Mouse (Mus musculus) embryonic stem cell, embryonic (primary cell): ENCODE measurements around the gene Lpar1.

Experiments
- CTCF ChIA-PET, 4 experiments: fragments of 300-600 bp in 2 of 4; fragments of 350-600 bp in 2 of 4; sonication (Branson Sonifier 250); formaldehyde crosslinking; loops; one replicate each; lab custom pipeline; 2022; ENCODE audit warnings: inconsistent platforms in 2 of 4; lab: Charles Lee
- POLR2A ChIA-PET, 4 experiments: fragments of 300-600 bp in 2 of 4; fragments of 350-600 bp in 2 of 4; sonication (Branson Sonifier 250); formaldehyde crosslinking; loops; one replicate each; lab custom pipeline; 2022; ENCODE audit warnings: antibody characterized with exemption in 4 of 4, inconsistent platforms in 1 of 4; lab: Charles Lee

Lpar1 gene

GRCm38 (mm10) chr4:58527852-58528251 is 25.8 kb downstream of the Lpar1 start:
- ChIA-PET POLR2A (interaction anchor here in 1 of 4 experiments (1.3 kb wide), 1 partner anchor 10 kb away, joined by 3 read pairs; no protein-coding TSS in a partner anchor), CTCF (no interaction called here)

GRCm38 (mm10) chr4:58521137-58521536 is 32.6 kb downstream of the Lpar1 start:
- ChIA-PET POLR2A (interaction anchor here in 2 of 4 experiments (1.0 to 1.8 kb wide), 8 partner anchors 10 to 85 kb away, joined by 3 to 9 read pairs (median 4); no protein-coding TSS in a partner anchor), CTCF (no interaction called here)

- POLR2A ChIA-PET, result interaction anchor here (0.6 to 1.8 kb wide), 11 partner anchors 10 to 85 kb away, joined by 3 to 7 read pairs (median 4); partner anchors contain the start of gene Lpar1 (in 1 of the 4)
- CTCF ChIA-PET, result interaction anchor here in 2 of 4 experiments (0.5 to 0.7 kb wide), 3 partner anchors 32 to 428 kb away, joined by 3 to 9 read pairs (median 3); no protein-coding TSS in a partner anchor
Observed at GRCm38 (mm10) chr4:58520531-58520930, 33.2 kb downstream of the Lpar1 start.

- ChIA-PET CTCF (interaction anchor here in 1 of 4 experiments (0.5 to 0.7 kb wide), 2 partner anchors 33 to 267 kb away, joined by 3 read pairs; no protein-coding TSS in a partner anchor), POLR2A (interaction anchor here in 3 of 4 experiments (0.6 to 1.8 kb wide), 7 partner anchors 9 to 34 kb away, joined by 4 to 7 read pairs (median 4); partner anchors contain the start of gene Lpar1 (in 1 of the 3))
Observed at GRCm38 (mm10) chr4:58519891-58520290, 33.8 kb downstream of the Lpar1 start.

GRCm38 (mm10) chr4:58518215-58518988 is 35.3 kb downstream of the Lpar1 start:
- POLR2A ChIA-PET, result interaction anchor here in 3 of 4 experiments (0.6 to 1.5 kb wide), 9 partner anchors 10 to 248 kb away, joined by 3 to 4 read pairs (median 4); no protein-coding TSS in a partner anchor
- CTCF ChIA-PET, result no interaction called here

DNA sequence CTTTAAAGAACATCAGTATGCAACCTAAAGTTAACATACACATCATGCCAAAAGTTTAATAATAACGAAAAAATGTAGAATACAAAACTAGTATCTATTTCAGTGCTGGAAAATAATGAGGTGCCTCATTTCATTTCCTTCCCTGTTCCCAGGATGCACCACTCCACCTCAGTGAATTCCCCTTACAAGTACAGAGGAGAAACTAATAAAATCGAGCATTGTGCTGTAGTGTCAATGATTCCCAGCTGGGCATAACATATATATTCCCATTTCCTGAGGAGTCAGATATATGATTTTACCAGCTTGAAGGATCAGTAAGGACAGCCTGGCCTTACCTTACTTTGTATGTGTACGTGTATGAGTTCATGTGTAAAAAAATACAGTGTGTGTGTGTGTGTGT is 36.9 kb downstream of the Lpar1 start:
- CTCF ChIA-PET, result interaction anchor here in 2 of 4 experiments (0.5 to 0.7 kb wide), 3 partner anchors 480 to 978 kb away, joined by 3 to 9 read pairs (median 3); no protein-coding TSS in a partner anchor

DNA sequence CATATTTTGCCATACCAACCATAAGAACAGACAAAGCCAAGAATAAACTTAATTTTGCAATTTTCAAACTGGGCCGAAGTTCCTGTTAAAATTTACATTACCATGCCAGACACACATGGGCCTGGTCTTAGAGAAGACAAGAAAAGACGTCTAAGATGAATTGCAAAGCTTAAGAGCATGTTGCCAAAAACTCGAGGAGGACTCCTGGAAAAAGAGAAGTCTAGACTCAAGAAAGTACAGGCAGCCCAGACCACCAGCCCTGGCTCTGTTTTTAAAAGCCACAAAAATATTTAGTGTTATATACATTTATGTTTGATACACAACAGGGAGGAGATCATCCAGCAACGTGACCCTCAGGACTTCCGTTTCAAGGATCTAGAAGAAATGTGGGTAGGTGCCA is 37.5 kb downstream of the Lpar1 start:
- ChIA-PET POLR2A (no interaction called here), CTCF (no interaction called here)

More for the DNA sequence above, 36.9 kb downstream of the Lpar1 start:
- POLR2A ChIA-PET, result interaction anchor here in 1 of 4 experiments (0.6 to 1.5 kb wide), 4 partner anchors 16 to 75 kb away, joined by 3 to 4 read pairs (median 4); no protein-coding TSS in a partner anchor

- POLR2A ChIA-PET, result interaction anchor here in 1 of 4 experiments (0.5 to 1.1 kb wide), 4 partner anchors 9 to 909 kb away, joined by 3 to 5 read pairs (median 4); partner anchors contain the start of gene Akap2
- CTCF ChIA-PET, result no interaction called here
Observed at GRCm38 (mm10) chr4:58511554-58511953, 42.1 kb downstream of the Lpar1 start.

DNA sequence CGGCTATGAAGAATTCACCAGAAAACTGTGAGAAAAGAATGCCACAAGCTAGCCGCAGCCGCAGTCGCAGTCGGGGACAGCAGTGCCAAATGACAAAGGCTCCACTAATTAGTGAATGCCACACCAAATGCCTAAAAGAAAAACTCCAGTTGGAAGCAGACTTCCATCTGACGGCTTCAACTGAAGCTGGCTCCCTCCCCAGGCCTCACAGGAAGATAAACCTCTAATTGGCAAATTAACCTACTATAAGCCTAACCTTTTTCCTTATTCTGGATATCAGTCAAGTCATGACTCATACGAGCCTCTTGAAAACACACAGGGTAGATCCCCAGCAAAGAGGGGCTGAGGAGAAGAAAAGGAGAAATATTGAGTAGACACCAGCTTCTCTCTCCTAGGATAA is 44.9 kb downstream of the Lpar1 start:
- POLR2A ChIA-PET, result interaction anchor here in 3 of 4 experiments (0.5 to 1.6 kb wide), 4 partner anchors 13 to 432 kb away, joined by 3 to 5 read pairs (median 4); no protein-coding TSS in a partner anchor
- CTCF ChIA-PET, result interaction anchor here in 1 of 4 experiments (0.7 kb wide), 1 partner anchor 33 kb away, joined by 5 read pairs; no protein-coding TSS in a partner anchor

- POLR2A ChIA-PET, result interaction anchor here in 2 of 4 experiments (0.8 to 1.0 kb wide), 3 partner anchors 13 to 45 kb away, joined by 3 to 5 read pairs (median 4); no protein-coding TSS in a partner anchor
- CTCF ChIA-PET, result no interaction called here
Observed at GRCm38 (mm10) chr4:58507536-58507935, 46.2 kb downstream of the Lpar1 start.

DNA sequence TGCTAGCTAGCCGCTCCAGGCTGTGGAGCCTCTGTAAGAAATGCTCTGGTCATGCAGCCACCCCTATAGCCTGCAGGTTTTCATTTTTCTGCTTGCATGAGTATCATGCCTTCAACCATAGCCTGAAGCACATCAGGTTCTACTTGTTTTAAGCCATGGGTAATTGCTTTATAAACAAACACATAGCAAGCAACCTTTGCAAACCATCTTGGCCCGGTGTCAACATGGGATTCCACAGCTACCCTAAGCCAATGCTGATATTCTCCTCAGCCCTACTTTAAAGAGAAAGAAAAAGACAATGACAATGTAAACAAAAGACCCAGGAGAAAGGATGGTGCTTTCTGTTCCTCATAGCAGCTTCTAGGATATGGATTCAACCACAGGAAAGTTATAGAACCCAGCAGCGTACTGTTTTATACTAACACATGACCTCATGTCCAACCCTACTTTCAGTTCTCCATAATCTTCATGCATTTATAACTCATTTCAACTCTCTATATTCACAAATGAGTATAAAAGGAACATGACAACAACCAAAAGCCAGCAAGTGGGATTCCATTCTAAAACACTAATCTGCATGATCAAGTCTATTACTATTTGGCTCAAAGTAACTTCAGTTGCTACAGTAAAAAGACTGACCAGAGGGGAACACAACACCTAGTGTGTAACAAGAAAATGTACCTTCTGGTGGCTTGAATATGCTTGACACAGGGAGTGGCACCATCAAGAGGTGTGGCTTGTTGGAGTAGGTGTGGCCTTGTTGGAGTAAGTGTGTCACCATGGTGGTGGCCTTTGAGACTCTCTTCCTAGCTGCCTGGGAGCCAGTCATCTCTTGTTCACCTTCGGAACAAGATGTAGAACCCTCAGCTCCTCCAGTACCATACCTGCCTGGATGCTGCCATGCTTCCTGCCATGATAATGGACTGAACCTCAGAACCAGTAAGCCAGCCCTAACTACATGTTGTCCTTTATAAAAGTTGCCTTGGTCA is 46.9 kb downstream of the Lpar1 start:
- POLR2A ChIA-PET, result interaction anchor here in 2 of 4 experiments (0.8 to 1.0 kb wide), 3 partner anchors 14 to 45 kb away, joined by 3 to 5 read pairs (median 4); no protein-coding TSS in a partner anchor
- CTCF ChIA-PET, result no interaction called here

DNA sequence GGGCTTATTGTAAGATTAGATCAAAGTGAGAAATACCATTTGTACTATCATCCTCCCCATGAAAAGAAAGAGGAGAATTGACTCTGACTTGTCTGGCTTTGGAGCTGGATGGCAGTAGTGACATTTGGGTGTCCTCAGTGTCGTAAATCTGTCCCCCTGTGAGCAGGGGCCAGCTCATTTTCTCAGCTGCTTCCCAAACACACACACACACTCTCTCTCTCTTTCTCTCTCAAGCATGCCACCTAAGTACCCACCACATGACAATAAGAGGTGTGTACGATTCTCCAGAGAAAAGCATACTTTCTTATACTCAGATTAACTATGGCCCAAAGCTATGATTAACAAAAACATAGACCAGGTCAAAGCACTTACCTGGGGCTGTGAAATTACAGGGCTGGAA is 49.4 kb downstream of the Lpar1 start:
- ChIA-PET CTCF (no interaction called here), POLR2A (no interaction called here)

GRCm38 (mm10) chr4:58501012-58501777 is 52.5 kb downstream of the Lpar1 start:
- ChIA-PET CTCF (no interaction called here), POLR2A (interaction anchor here in 2 of 4 experiments (0.6 to 3.3 kb wide), 9 partner anchors 11 to 545 kb away, joined by 3 to 23 read pairs (median 4); partner anchors contain the start of gene Txn1 (in 1 of the 2))

DNA sequence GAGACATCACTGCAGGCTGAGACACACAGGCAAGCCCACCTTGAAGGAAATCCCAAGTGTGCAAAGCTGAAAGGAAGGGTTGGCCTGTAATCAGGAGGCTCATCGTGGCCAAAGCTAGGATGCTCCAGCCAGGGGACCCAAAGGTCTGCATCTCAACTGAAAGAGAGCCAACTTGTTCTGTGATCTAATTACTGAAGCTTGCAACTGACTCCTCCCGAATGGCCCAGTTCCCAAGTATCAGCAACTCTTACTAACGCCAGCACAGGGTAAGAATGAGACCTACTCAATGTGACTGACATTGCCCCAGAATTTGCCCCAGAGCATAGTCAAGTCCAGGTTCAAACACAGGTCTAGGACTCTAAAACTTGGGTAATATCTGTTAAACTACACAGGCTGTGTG is 53.9 kb downstream of the Lpar1 start:
- POLR2A ChIA-PET, result interaction anchor here in 3 of 4 experiments (0.6 to 3.3 kb wide), 12 partner anchors 9 to 760 kb away, joined by 3 to 23 read pairs (median 3); partner anchors contain the start of gene Txn1 (in 2 of the 3)
- CTCF ChIA-PET, result interaction anchor here in 1 of 4 experiments (1.3 kb wide), 1 partner anchor 9 kb away, joined by 3 read pairs; no protein-coding TSS in a partner anchor

DNA sequence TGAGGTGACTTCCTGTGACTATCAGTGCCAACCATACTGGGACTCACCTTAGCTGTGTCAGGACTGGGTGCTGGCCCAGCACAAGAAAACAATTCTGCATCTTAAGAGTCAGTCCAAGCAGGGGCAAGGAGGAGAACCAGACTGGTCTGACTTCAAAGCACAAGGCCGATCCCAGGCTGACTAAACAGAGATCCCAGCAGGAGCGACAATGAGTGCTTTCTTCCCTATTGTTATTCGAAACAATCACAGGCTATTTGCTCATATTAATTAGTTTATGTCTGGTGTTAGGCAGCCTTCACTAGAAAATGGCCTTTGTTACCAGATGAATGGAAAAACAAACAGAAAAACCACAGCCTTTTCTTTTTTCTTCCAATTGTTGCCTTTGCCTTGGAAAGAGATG is 54.5 kb downstream of the Lpar1 start:
- CTCF ChIA-PET, result no interaction called here
- POLR2A ChIA-PET, result interaction anchor here in 2 of 4 experiments (0.6 to 3.3 kb wide), 6 partner anchors 9 to 542 kb away, joined by 3 to 23 read pairs (median 4); partner anchors contain the start of gene Txn1 (in 1 of the 2)

DNA sequence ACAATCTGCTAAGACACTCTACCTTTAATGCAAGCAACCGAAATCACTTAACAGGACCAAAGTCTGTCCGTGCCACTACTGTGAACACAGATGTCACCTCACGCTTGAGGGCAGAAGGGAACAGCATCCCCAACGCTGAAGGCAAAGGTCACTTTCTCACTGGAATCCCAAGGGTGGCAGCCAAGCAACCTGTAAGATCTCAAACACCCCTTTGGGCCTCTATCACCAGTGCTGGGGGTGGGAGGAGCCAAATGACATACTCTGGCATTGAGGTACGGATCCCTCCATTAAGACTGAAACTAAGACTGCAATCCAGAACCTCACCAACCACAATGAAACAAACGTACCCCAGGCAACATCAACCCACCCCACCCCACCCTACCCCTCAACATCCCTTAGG is 55.0 kb downstream of the Lpar1 start:
- POLR2A ChIA-PET, result interaction anchor here in 3 of 4 experiments (0.5 to 3.3 kb wide), 8 partner anchors 8 to 542 kb away, joined by 3 to 23 read pairs (median 4); partner anchors contain the start of gene Txn1 (in 1 of the 3)
- CTCF ChIA-PET, result no interaction called here

- CTCF ChIA-PET, result no interaction called here
- POLR2A ChIA-PET, result interaction anchor here in 1 of 4 experiments (0.5 to 0.6 kb wide), 2 partner anchors 14 to 577 kb away, joined by 3 to 5 read pairs; no protein-coding TSS in a partner anchor
Observed at GRCm38 (mm10) chr4:58497284-58497683, 56.4 kb downstream of the Lpar1 start.
